Mouse (Mus musculus): ENCODE measurements around the gene Prm2. TPM values are rescaled to one million over a fixed set of nuclear protein-coding genes. Genes with fewer than 3 reads are reported as not detected.

Prm2 gene
- total and polyA plus RNA-seq, 3 experiments, result 5.7 TPM; not detected in 2

DNA sequence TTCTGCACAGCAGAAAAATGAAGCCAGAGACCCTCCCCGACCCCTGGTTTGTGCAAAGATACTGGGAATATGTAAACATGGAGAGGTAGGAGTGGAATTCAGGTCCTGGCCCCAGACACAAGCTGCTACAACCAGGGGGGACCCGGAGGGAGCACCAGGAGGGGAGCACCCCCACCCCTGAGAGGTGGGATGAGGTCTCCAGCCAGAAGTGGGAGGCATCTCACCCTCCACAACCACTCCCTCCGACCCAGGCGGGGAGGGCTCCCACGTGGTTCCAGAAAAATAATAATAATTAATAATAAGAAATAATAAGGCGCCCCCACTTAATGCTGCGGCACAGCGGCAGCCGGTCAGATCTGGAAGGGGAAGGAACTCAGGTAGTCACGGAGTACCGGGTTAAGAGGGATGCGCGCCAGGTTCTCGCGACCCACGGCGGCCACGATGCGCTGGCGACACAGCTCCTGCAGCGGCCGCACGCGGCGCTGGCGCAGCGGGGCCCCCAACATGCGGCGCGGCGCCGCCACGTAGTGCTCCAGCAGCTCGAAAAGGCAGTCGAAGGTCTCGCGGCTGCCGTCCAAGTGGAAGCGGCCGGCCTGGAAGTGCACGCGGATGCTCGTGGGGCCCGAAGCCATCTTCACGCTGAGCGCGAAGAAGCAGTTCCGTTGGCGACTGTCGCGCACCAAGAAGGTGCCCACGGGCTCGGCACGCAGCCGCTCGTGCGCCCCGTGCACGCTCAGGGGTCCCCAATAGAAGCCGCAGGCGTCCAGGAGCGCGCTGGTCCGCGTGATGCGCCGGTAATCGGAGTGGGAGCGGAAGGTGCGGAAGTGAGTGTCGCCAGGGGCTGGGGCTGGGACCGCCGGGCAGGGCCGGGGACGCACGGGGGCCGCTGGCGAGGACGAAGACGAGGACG, 11.8 kb downstream of the Prm2 start:
- intact Hi-C loops (cut with DNase I), result loop anchor here (2.0 kb wide), 3 partner anchors 85 to 219 kb away; no protein-coding TSS in a partner anchor
- Histone ChIP-seq H3K79me2 (replicated peaks; ENCODE audit: control insufficient read depth, insufficient read depth, low read length) (no peaks in the 10 kb centered on the region), H3K27ac (peak overlapping the region; percentile 94; the same call in 1 of the 2 replicates), H3K4me1 (ENCODE audit: control insufficient read depth, insufficient read depth, low read length) (peaks cover 13% of the 10 kb centered on the region), H3K36me3 (ENCODE audit: control insufficient read depth, insufficient read depth, low read length) (no peaks in the 10 kb centered on the region), H3K27me3 (ENCODE audit: control insufficient read depth, insufficient read depth, low read length) (no peaks in the 10 kb centered on the region), H3K4me3 (peak overlapping the region; percentile 80), H3K9ac (ENCODE audit: low read depth, low read length) (peak overlapping the region; percentile 64)
- no peak for TF ChIP-seq EP300 (IDR thresholded peaks at IDR 0.05; ENCODE audit: insufficient read depth, low read depth, low read length)
- peak; percentile 35 for TF ChIP-seq CTCF (IDR thresholded peaks at IDR 0.05)
- peak; percentile 50 to 62 for DNase-seq
- 4% methylated on average over 81 of the region's 81 CpGs for WGBS

GRCm38 (mm10) chr16:10783451-10783850, 12.5 kb downstream of the Prm2 start:
- no peak for DNase-seq
- no peak overlapping the region for H3K27ac ChIP-seq
- H3K4me1 ChIP-seq (ENCODE audit: control insufficient read depth, insufficient read depth, low read length), result peaks cover 13% of the 10 kb centered on the region
- WGBS, result 73% methylated on average over 8 of the region's 8 CpGs
- H3K79me2 ChIP-seq (replicated peaks; ENCODE audit: control insufficient read depth, insufficient read depth, low read length), result no peaks in the 10 kb centered on the region
- no peaks in the 10 kb centered on the region for H3K27me3 ChIP-seq (ENCODE audit: control insufficient read depth, insufficient read depth, low read length)
- no peak for TF ChIP-seq POLR2A (IDR thresholded peaks at IDR 0.05; ENCODE audit: insufficient read depth, low read depth, low read length)
- TF ChIP-seq CTCF (IDR thresholded peaks at IDR 0.05), result no peak
- TF ChIP-seq EP300 (IDR thresholded peaks at IDR 0.05; ENCODE audit: insufficient read depth, low read depth, low read length), result no peak
- H3K36me3 ChIP-seq (ENCODE audit: control insufficient read depth, insufficient read depth, low read length), result no peaks in the 10 kb centered on the region
- intact Hi-C loops (cut with DNase I), result no loop called here
- no peak overlapping the region for H3K9ac ChIP-seq (ENCODE audit: low read depth, low read length)
- H3K4me3 ChIP-seq, result no peak overlapping the region

DNA sequence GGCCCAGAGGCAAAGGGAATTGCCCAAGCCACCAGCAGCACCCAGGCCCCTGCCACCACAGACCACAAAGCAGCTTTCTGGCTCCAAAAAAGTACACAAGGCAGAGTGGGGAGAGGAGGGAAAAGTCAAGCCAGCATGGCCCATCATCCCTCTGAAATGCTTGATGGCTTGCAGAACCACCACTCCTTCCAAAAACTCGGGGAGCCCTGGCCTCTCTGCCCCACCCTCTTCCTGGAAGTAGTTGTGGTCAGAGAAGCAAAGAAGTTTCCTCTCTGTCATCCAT, 12.8 kb downstream of the Prm2 start:
- Histone ChIP-seq H3K9ac (ENCODE audit: low read depth, low read length) (no peak overlapping the region), H3K4me3 (no peak overlapping the region), H3K27ac (no peak overlapping the region), H3K4me1 (ENCODE audit: control insufficient read depth, insufficient read depth, low read length) (peaks cover 13% of the 10 kb centered on the region), H3K79me2 (replicated peaks; ENCODE audit: control insufficient read depth, insufficient read depth, low read length) (no peaks in the 10 kb centered on the region), H3K36me3 (ENCODE audit: control insufficient read depth, insufficient read depth, low read length) (no peaks in the 10 kb centered on the region), H3K27me3 (ENCODE audit: control insufficient read depth, insufficient read depth, low read length) (no peaks in the 10 kb centered on the region)
- no peak for TF ChIP-seq EP300 (IDR thresholded peaks at IDR 0.05; ENCODE audit: insufficient read depth, low read depth, low read length)
- no peak for TF ChIP-seq CTCF (IDR thresholded peaks at IDR 0.05)
- TF ChIP-seq POLR2A (IDR thresholded peaks at IDR 0.05; ENCODE audit: insufficient read depth, low read depth, low read length), result no peak
- WGBS, result 17% methylated on average over 1 of the region's 1 CpGs
- intact Hi-C loops (cut with DNase I), result no loop called here
- peak in 1 of 2 experiments; percentile 27 for DNase-seq

- intact Hi-C loops (cut with DNase I), result no loop called here
- Histone ChIP-seq H3K27me3 (ENCODE audit: control insufficient read depth, insufficient read depth, low read length) (no peaks in the 10 kb centered on the region), H3K4me1 (ENCODE audit: control insufficient read depth, insufficient read depth, low read length) (peaks cover 13% of the 10 kb centered on the region), H3K4me3 (no peak overlapping the region), H3K79me2 (replicated peaks; ENCODE audit: control insufficient read depth, insufficient read depth, low read length) (no peaks in the 10 kb centered on the region), H3K36me3 (ENCODE audit: control insufficient read depth, insufficient read depth, low read length) (no peaks in the 10 kb centered on the region), H3K27ac (no peak overlapping the region), H3K9ac (ENCODE audit: low read depth, low read length) (no peak overlapping the region)
- 66% methylated on average over 6 of the region's 6 CpGs for WGBS
- TF ChIP-seq POLR2A (IDR thresholded peaks at IDR 0.05; ENCODE audit: insufficient read depth, low read depth, low read length), result no peak
- TF ChIP-seq CTCF (IDR thresholded peaks at IDR 0.05), result no peak
- no peak for TF ChIP-seq EP300 (IDR thresholded peaks at IDR 0.05; ENCODE audit: insufficient read depth, low read depth, low read length)
- DNase-seq, result no peak
These were observed 13.4 kb downstream of the Prm2 start for GRCm38 (mm10) chr16:10782377-10783151.

DNA sequence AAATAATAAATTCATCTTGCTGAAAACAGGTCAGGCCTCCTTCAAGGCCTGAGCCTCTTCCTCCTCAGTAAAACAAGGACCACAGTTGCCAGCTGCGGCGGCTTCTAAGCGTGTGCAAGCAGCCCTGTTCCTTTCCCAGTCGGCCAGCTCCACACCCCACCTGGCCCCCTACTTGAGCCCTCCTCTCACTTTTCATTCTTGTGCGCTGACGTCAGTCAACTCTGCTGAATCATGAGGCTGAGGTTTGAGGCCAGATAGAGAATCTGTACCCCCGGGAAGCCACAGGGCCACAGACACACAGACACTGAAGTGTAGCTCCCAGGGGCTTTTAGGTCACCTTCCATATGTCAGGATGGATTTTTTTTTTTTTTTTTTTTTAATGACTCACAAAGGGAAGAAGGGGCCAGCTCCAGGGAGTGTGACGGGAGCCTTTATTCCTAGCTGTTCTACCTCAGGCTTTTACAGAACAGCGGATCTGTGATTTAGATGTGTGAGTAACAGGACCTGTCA, 14.0 kb downstream of the Prm2 start:
- TF ChIP-seq CTCF (IDR thresholded peaks at IDR 0.05) (no peak), EP300 (IDR thresholded peaks at IDR 0.05; ENCODE audit: insufficient read depth, low read depth, low read length) (no peak), POLR2A (IDR thresholded peaks at IDR 0.05; ENCODE audit: insufficient read depth, low read depth, low read length) (no peak)
- H3K9ac ChIP-seq (ENCODE audit: low read depth, low read length), result no peak overlapping the region
- H3K27ac ChIP-seq, result no peak overlapping the region
- intact Hi-C loops (cut with DNase I), result no loop called here
- WGBS, result 87% methylated on average over 9 of the region's 9 CpGs
- H3K4me1 ChIP-seq (ENCODE audit: control insufficient read depth, insufficient read depth, low read length), result peaks cover 9% of the 10 kb centered on the region
- no peaks in the 10 kb centered on the region for H3K27me3 ChIP-seq (ENCODE audit: control insufficient read depth, insufficient read depth, low read length)
- H3K36me3 ChIP-seq (ENCODE audit: control insufficient read depth, insufficient read depth, low read length), result no peaks in the 10 kb centered on the region
- H3K79me2 ChIP-seq (replicated peaks; ENCODE audit: control insufficient read depth, insufficient read depth, low read length), result no peaks in the 10 kb centered on the region
- no peak for DNase-seq
- no peak overlapping the region for H3K4me3 ChIP-seq

All from heart, adult 2 months (tissue).